Mouse (Mus musculus) thymus, adult 2 months (tissue): ENCODE data around the gene Lrp1. TPM values are rescaled to one million over a fixed set of nuclear protein-coding genes. Genes with fewer than 3 reads are reported as not detected.
"Not testable (repeated sequence)": the region's sequence is repeated elsewhere in the genome, so short reads cannot be mapped to it uniquely, and the experiment has no call there.

ENCODE experiments used
- DNase-seq: peaks from one replicate; pipeline ENCODE4 v3.0.0; 2021
- H3K27ac ChIP-seq: fragments of 200-500 bp; 2 replicates; pipeline ENCODE4 v1.5.1; 2012; ENCODE audit warnings: low read length, control low read depth; ENCODE audit not compliant: control insufficient read depth, insufficient read depth
- H3K27me3 ChIP-seq: fragments of 200-500 bp; 2 replicates; pipeline ENCODE4 v1.6.1; 2012; ENCODE audit warnings: mild to moderate bottlenecking, low read length, moderate library complexity, mixed read lengths; ENCODE audit not compliant: control insufficient read depth, insufficient read depth
- H3K36me3 ChIP-seq: fragments of 200-500 bp; 2 replicates; pipeline ENCODE4 v1.6.1; 2012; ENCODE audit warnings: mild to moderate bottlenecking, low read length, moderate library complexity; ENCODE audit not compliant: control insufficient read depth, insufficient read depth
- H3K4me1 ChIP-seq: fragments of 200-500 bp; replicated peaks from 2 replicates; pipeline ENCODE4 v1.6.1; 2012; ENCODE audit warnings: low read length; ENCODE audit not compliant: control insufficient read depth, insufficient read depth
- H3K4me3 ChIP-seq: fragments of 200-500 bp; 2 replicates; pipeline ENCODE4 v1.5.1; 2012; ENCODE audit warnings: mild to moderate bottlenecking, low read length, control low read depth, moderate library complexity; ENCODE audit not compliant: control insufficient read depth, insufficient read depth
- CTCF ChIP-seq: fragments of 200-500 bp; IDR thresholded peaks from 2 replicates; pipeline ENCODE4 v1.5.1; 2012; ENCODE audit warnings: mild to moderate bottlenecking, control low read depth, low read length, moderate library complexity, borderline replicate concordance; ENCODE audit not compliant: control insufficient read depth, poor library complexity, insufficient read depth; ENCODE audit errors: extremely low read depth
- POLR2A ChIP-seq: fragments of 200-500 bp; IDR thresholded peaks from 2 replicates; pipeline ENCODE4 v1.6.1; 2012; ENCODE audit warnings: mild to moderate bottlenecking, low read length, control low read depth, moderate library complexity; ENCODE audit not compliant: control insufficient read depth, poor library complexity, insufficient read depth; ENCODE audit errors: extremely low read depth
- WGBS: fragments of 180-500 bp; shearing (Covaris S2); methylation state at CpG from one replicate; pipeline ENCODE4 v1.1.7; 2018; 5-methylcytosine and 5-hydroxymethylcytosine counted together
- polyA plus RNA-seq: library from polyadenylated mRNA; depleted of rRNA; stranded (reverse); fragments of >200 nt; gene quantifications from 2 replicates; pipeline ENCODE4 v1.2.3, GENCODE M21; 2012

The Lrp1 gene
- polyA plus RNA-seq, 1 experiment, result 35.3 TPM

- peak overlapping the region; percentile 17 for H3K4me3 ChIP-seq
- TF ChIP-seq POLR2A (no peak), CTCF (no peak)
- DNase-seq, result peak; percentile 65
- 14% methylated on average over 16 of the region's 16 CpGs for WGBS
- peak overlapping the region; percentile 63 for H3K27ac ChIP-seq
- no peaks in the 10 kb centered on the region for H3K27me3 ChIP-seq
- peaks cover 24% of the 10 kb centered on the region for H3K36me3 ChIP-seq
- H3K4me1 ChIP-seq, result peaks cover 51% of the 10 kb centered on the region
Observed at GRCm38 (mm10) chr10:127661915-127662663, 41.1 kb upstream of the Lrp1 start.

- DNase-seq, result peak; percentile 17
- Histone ChIP-seq H3K27ac (peak overlapping the region; percentile 36; the same call in 1 of the 2 replicates), H3K27me3 (no peaks in the 10 kb centered on the region), H3K36me3 (peaks cover 29% of the 10 kb centered on the region), H3K4me1 (peaks cover 48% of the 10 kb centered on the region), H3K4me3 (peak overlapping the region; percentile 17)
- TF ChIP-seq CTCF (no peak), POLR2A (0 out of 2 replicates have a peak, but pooled peaks have one; percentile 16)
- 75% methylated on average over 14 of the region's 14 CpGs for WGBS
Observed at GRCm38 (mm10) chr10:127661291-127661914, 40.5 kb upstream of the Lrp1 start.

DNA sequence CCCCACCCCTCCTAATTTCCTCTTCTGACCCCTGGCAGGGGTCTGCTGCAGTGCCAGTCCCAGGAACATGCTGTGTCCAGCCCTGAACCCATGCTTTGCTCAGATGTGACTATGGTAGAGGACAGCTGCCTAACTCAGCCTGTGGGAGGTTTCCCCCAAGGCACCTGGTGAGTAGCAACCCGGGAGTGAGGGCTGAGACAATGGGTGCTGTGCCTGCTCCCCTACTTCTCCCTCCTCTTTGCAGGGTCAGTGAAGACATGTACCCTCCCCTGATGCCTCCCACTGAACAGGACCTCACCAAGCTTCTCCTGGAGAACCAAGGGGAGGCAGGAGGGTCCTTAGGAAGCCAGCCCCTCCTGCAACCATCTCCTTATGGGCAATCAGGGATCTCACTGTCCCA is 38.6 kb upstream of the Lrp1 start:
- H3K27me3 ChIP-seq, result no peaks in the 10 kb centered on the region
- DNase-seq, result no peak
- H3K27ac ChIP-seq, result no peak overlapping the region
- WGBS, result 87% methylated on average over 1 of the region's 1 CpGs
- peaks cover 39% of the 10 kb centered on the region for H3K36me3 ChIP-seq
- no peak for TF ChIP-seq CTCF
- TF ChIP-seq POLR2A, result no peak
- peaks cover 40% of the 10 kb centered on the region for H3K4me1 ChIP-seq
- no peak overlapping the region for H3K4me3 ChIP-seq

- TF ChIP-seq POLR2A (no peak), CTCF (no peak)
- Histone ChIP-seq H3K36me3 (peaks cover 50% of the 10 kb centered on the region), H3K27me3 (no peaks in the 10 kb centered on the region), H3K27ac (no peak overlapping the region), H3K4me1 (peaks cover 30% of the 10 kb centered on the region), H3K4me3 (no peak overlapping the region)
- DNase-seq, result no peak
- 61% methylated on average over 6 of the region's 6 CpGs for WGBS
Observed at GRCm38 (mm10) chr10:127658076-127658475, 37.1 kb upstream of the Lrp1 start.

GRCm38 (mm10) chr10:127657617-127658016 is 36.7 kb upstream of the Lrp1 start:
- 93% methylated on average over 6 of the region's 6 CpGs for WGBS
- Histone ChIP-seq H3K36me3 (peaks cover 54% of the 10 kb centered on the region), H3K4me1 (peaks cover 25% of the 10 kb centered on the region)
- DNase-seq, H3K4me3 ChIP-seq, H3K27me3 ChIP-seq, H3K27ac ChIP-seq: not testable (repeated sequence)

- Histone ChIP-seq H3K27me3 (no peaks in the 10 kb centered on the region), H3K27ac (no peak overlapping the region), H3K4me3 (no peak overlapping the region), H3K36me3 (peaks cover 69% of the 10 kb centered on the region), H3K4me1 (peaks cover 9% of the 10 kb centered on the region)
- TF ChIP-seq POLR2A, result no peak
- TF ChIP-seq CTCF, result no peak
- 28% methylated on average over 16 of the region's 16 CpGs for WGBS
- no peak for DNase-seq
Observed at GRCm38 (mm10) chr10:127654970-127655579, 34.1 kb upstream of the Lrp1 start.
